Mouse (Mus musculus) common myeloid progenitor, adult 5-6 weeks (primary cell): ENCODE data around the gene Lipt1. TPM values are rescaled to one million over a fixed set of nuclear protein-coding genes. Genes with fewer than 3 reads are reported as not detected.

Experiments
- ATAC-seq: replicated peaks from 2 replicates; pipeline ENCODE4 v1.8.0; 2016; ENCODE audit warnings: low read depth, mild to moderate bottlenecking, moderate TSS enrichment, inconsistent platforms; ENCODE audit not compliant: poor library complexity, severe bottlenecking
- total RNA-seq: library from RNA; stranded (forward); fragments of 200-1000, 187-1606 nt; gene quantifications from 2 replicates; pipeline ENCODE4 v1.2.3, GENCODE M21; 2017

Gene Lipt1
- total RNA-seq, 1 experiment from 2014 or later: 4.3 TPM

DNA sequence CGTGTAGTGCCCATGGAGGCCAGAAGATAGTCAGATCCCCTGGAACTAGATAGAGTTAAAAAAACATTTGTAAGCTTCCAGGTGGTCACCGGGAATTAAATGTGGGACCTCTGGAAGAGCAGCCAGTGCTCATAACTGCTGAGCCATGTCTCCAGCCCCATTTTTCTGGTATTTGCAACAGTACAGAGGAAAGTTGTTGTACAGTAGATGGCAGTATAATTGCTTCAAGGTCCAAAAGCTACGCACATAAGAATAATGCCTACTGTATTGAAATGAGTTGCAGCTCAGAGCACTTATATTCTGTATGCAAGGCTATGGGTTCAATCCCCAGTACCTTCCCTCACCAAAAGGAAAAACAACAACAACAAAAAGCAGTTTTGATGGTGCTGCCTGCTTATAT, 19.9 kb downstream of the Lipt1 start:
- no peak; the same call in 1 of the 2 replicates for ATAC-seq

GRCm38 (mm10) chr1:37894606-37895005, 23.1 kb downstream of the Lipt1 start:
- ATAC-seq: no peak

DNA sequence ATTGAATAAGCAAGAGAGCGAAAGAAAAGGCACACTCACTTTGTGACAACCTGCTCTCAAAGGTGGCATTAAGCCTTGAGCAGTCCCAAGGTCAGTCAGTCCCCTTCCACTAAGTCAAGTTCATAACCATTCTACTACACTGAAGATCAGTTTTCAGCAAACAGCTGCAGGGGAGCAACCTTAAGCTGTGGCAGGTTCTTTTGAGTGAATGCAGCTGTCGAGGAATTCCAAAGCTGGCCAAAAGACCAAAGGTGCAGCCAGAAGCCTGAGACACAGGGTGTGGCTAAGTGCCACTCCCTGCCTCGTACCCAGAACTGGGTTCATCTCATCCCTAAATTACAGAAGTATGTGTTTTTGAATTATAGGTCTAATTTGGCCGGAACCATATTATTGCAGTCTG, 28.3 kb downstream of the Lipt1 start:
- ATAC-seq: no peak

- ATAC-seq: no peak
Observed at GRCm38 (mm10) chr1:37900288-37900687, 28.8 kb downstream of the Lipt1 start.

GRCm38 (mm10) chr1:37903178-37903577, 31.6 kb downstream of the Lipt1 start:
- ATAC-seq: peak; percentile 88

DNA sequence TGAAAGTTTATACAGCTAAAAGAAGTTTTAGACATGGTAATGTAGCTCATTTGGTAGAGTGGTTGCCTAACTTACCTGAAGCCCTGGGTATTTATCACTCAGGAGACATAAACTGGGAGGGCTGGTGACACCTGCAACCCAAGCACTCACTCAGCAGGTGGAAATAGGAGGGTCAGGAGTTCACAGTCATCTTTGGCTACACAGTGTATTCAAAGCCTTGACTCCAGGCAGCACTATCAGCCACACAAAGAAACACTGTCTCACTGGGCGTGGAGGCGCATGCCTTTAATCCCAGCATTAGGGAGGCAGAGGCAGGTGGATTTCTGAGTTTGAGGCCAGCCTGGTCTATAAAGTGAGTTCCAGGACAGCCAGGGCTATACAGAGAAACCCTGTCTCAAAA, 41.2 kb downstream of the Lipt1 start:
- no peak for ATAC-seq

- no peak for ATAC-seq
Observed at GRCm38 (mm10) chr1:37916393-37916792, 44.9 kb downstream of the Lipt1 start, which contains the start of gene Lyg2. TSS of gene Lyg2 (minus strand) at chr1:37916493.

GRCm38 (mm10) chr1:37917666-37918065, 46.1 kb downstream of the Lipt1 start:
- ATAC-seq: no peak

DNA sequence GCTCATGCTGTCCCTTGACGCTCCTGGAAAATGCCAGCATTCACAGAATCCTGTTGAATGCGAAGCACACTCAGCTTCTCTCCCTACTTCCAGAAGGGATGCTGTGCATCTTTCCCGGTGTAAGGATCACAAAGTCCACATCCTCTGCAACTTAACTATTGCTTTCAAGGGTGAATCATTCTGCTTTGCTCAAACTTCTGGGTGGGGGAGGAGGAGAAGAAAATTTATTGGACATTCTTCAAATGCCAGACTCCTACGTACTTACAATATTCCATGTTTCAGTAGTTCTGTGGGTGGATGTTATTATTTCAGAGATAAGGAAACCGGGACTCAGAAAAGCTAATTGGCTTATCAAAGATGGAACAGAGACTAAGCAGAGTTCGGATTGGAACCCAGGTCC, 46.6 kb downstream of the Lipt1 start:
- ATAC-seq: no peak

DNA sequence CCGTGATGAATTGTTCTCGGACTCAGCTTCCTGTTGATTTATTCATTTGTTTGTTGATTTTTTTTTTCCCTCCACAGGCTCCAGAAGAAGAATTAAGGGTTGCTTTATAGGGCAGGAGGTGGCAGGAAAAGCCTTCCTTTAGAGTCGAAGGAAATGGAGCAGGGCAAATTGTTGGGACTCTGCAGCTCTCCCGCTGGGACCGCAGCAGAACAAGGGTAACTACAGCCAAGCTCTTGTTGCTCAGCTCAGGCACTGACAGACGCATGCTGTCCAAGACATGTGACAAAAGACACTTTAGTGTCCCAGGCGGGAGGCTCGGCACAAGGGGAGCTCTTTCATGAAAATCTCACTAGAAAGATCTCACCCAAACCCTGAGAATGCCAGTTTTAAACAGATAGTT, 51.0 kb downstream of the Lipt1 start:
- ATAC-seq: no peak

Other genes with a start within 250 kb of the Lipt1 start
- not detected in 2 replicates for gene 2010300C02Rik, start 151.7 kb upstream of the Lipt1 start, total RNA-seq
- gene Tsga10, start 5.3 kb upstream of the Lipt1 start, total RNA-seq: 10.5 and 11.5 TPM in 2 replicates
- gene Mitd1, start 18.7 kb downstream of the Lipt1 start, total RNA-seq: 22.7 and 36.1 TPM in 2 replicates
- gene Mrpl30, start 18.7 kb downstream of the Lipt1 start, total RNA-seq: 220 and 300 TPM in 2 replicates
- gene Lyg2, start 44.8 kb downstream of the Lipt1 start, total RNA-seq: not detected in 2 replicates
- not detected in 2 replicates for gene Lyg1, start 86.0 kb downstream of the Lipt1 start, total RNA-seq
- gene Txndc9, start 126.2 kb downstream of the Lipt1 start, total RNA-seq: 43.7 and 48.5 TPM in 2 replicates
- 41.0 and 70.5 TPM in 2 replicates for gene Eif5b, start 126.3 kb downstream of the Lipt1 start, total RNA-seq